Mouse (Mus musculus): ENCODE measurements at regions not wholly inside any gene's neighbourhood (a gene's known extent, or its start where the extent isn't known, plus 50 kb on each side); places are given as distances from the start of the nearest gene placed in this dataset.
"Not testable (repeated sequence)": the region's sequence is repeated elsewhere in the genome, so short reads cannot be mapped to it uniquely, and the experiment has no call there.

DNA sequence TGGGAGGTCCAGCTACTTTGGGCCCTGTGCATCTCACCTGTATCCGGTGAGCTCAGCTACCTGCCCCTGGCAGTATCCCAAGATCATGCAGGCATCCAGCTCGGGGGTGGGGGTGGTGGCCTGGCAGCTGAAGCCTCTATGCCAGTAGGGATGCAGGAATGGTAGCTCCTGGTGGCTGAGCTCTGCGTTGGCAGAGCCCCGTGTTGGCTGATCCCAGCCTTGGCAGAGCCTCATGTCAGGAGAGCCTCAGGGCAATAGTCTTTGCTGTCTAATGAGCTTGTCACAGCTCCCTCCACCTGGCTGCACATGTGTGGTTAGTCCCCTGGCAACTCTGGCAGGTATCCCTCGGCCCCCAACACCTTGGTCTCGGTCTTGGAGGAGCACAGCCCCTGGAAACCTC, 153.6 kb downstream of the Kif26a start:
- no peaks in the 10 kb centered on the region for H3K9me3 ChIP-seq (replicated peaks)
- 56% methylated on average over 6 of the region's 6 CpGs for WGBS
- peaks cover 31% of the 10 kb centered on the region for H3K4me1 ChIP-seq
- peak overlapping the region; percentile 31; the same call in 1 of the 2 replicates for H3K27ac ChIP-seq
- no peak overlapping the region for H3K4me3 ChIP-seq
- peak; percentile 53; the same call in 1 of the 2 replicates for ATAC-seq
- H3K36me3 ChIP-seq (ENCODE audit: poor library complexity, severe bottlenecking): no peaks in the 10 kb centered on the region
- peaks cover 8% of the 10 kb centered on the region for H3K27me3 ChIP-seq
- H3K9ac ChIP-seq: no peak overlapping the region
- no peak overlapping the region for H3K4me2 ChIP-seq

DNA sequence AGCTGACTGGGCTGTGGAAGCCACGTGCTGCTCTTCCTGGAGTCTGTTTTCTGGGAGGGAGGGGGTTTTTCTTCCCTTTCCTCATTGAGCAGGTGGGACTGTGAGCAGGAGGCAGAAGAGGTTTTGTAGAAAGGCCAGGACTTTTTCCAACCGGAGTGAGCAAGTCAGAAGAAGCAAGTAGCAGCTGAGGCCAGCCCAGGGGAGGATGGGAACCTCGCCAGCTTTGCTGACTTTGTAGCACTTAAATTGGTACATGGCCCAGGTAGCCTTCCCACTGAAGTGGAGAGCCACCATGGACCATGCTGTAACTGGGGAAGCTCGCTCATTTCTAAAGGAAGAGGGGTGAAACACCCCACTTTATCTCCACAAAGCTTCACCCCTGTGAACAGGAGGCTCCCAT, 154.1 kb downstream of the Kif26a start:
- ATAC-seq: no peak
- no peak overlapping the region for H3K4me2 ChIP-seq
- no peaks in the 10 kb centered on the region for H3K9me3 ChIP-seq (replicated peaks)
- H3K4me3 ChIP-seq: no peak overlapping the region
- H3K9ac ChIP-seq: no peak overlapping the region
- peaks cover 8% of the 10 kb centered on the region for H3K27me3 ChIP-seq
- no peaks in the 10 kb centered on the region for H3K36me3 ChIP-seq (ENCODE audit: poor library complexity, severe bottlenecking)
- H3K27ac ChIP-seq: no peak overlapping the region
- H3K4me1 ChIP-seq: peaks cover 31% of the 10 kb centered on the region
- WGBS: 78% methylated on average over 4 of the region's 4 CpGs

DNA sequence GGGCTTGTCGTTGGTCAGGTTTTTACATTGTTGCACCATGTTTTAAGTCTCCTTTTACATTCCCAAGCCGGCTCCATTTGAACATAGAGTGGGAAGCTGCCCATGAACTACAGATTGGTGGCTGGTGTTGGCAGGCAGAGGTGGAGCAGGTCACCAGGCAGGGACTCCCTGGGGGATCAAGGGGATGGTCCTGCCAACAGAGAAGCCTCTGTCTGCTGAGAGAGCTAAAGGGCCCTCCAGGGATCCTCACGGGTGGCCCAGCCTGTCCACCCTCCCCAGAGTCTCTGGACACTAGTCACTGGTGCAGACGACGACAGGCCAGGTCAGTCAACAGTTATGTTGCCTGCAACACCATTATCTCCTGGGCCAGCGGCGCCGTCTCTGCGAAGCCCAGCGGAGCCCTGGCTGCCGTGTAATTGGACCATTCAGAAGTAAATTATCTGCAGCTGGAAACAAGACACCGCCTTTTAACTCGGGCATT, 155.4 kb downstream of the Kif26a start:
- WGBS: 17% methylated on average over 13 of the region's 13 CpGs
- Histone ChIP-seq H3K9ac (no peak overlapping the region), H3K9me3 (replicated peaks) (no peaks in the 10 kb centered on the region), H3K4me1 (peaks cover 35% of the 10 kb centered on the region), H3K36me3 (ENCODE audit: poor library complexity, severe bottlenecking) (no peaks in the 10 kb centered on the region), H3K27ac (no peak overlapping the region), H3K27me3 (peaks cover 8% of the 10 kb centered on the region), H3K4me3 (no peak overlapping the region), H3K4me2 (no peak overlapping the region)
- ATAC-seq: no peak

DNA sequence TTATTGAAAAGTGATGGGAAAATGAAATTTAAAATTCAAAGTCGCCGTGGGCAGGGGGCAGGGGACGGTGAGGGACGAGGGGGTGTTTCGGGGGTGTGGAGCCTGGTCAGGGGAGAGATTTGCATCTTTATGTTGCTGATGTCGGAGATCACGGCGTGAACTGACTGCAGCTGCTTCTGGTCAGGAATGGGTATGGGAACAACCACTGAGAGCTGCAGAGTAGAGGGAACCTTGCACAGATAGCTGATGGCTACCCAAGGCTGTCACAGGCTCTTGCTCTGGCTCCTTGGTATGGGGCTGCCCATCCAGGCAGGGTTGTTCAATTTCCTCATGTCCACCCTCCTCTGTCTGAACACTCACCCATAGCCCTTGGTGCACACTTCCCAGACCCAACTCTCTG, 155.9 kb downstream of the Kif26a start:
- Histone ChIP-seq H3K4me1 (peaks cover 36% of the 10 kb centered on the region), H3K9ac (no peak overlapping the region), H3K4me2 (no peak overlapping the region), H3K9me3 (replicated peaks) (no peaks in the 10 kb centered on the region), H3K4me3 (no peak overlapping the region), H3K27ac (no peak overlapping the region), H3K27me3 (peaks cover 8% of the 10 kb centered on the region), H3K36me3 (ENCODE audit: poor library complexity, severe bottlenecking) (no peaks in the 10 kb centered on the region)
- no peak for ATAC-seq
- WGBS: 25% methylated on average over 8 of the region's 8 CpGs

DNA sequence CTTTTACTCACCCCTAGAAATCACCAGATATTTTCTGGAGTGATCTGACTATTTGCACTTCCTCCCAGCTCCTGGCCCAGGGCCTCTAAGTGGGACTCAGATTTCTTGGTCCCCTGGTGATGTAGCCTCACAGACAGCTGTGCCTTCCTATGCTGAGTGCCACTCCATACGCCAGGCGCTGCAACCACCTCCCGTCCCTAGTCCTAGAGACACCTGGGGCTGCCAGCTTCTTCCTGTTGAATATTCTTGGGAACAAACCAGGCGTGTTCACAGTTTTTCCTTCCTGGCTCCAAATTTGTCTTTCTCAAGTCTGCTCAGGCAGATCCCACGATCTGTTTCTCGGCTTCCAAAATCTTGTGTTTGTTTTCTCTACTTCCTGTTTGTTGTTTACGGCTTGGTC, 160.2 kb downstream of the Kif26a start:
- Histone ChIP-seq H3K27ac (no peak overlapping the region), H3K9me3 (replicated peaks) (no peaks in the 10 kb centered on the region), H3K36me3 (ENCODE audit: poor library complexity, severe bottlenecking) (no peaks in the 10 kb centered on the region), H3K4me1 (peaks cover 29% of the 10 kb centered on the region), H3K4me2 (no peak overlapping the region), H3K4me3 (no peak overlapping the region), H3K27me3 (no peaks in the 10 kb centered on the region; the same call in 1 of the 2 replicates), H3K9ac (no peak overlapping the region)
- 69% methylated on average over 7 of the region's 7 CpGs for WGBS
- ATAC-seq: no peak

DNA sequence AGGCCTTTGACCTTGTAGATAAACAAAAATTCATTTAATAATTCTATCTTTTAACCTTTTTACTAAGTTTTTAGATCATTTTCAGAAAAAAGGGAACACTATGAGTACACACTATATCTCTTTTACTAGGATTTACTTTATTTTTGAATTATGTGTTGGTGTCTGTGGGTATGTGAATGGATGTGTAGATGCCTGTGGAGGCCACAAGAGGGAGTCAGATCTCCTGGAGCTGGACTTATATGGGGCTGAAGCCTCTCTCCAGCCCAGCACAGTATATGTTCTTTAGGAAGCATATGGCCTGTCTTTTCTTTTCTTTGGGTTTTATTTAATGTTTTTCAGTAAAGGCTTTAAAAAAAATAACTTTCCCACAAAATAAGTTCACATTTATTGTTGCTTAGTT, 162.0 kb downstream of the Kif26a start:
- Histone ChIP-seq H3K4me2 (no peak overlapping the region), H3K9ac (no peak overlapping the region), H3K9me3 (replicated peaks) (no peaks in the 10 kb centered on the region), H3K4me3 (no peak overlapping the region), H3K36me3 (ENCODE audit: poor library complexity, severe bottlenecking) (no peaks in the 10 kb centered on the region), H3K27me3 (no peaks in the 10 kb centered on the region), H3K4me1 (peaks cover 22% of the 10 kb centered on the region), H3K27ac (no peak overlapping the region)
- ATAC-seq: no peak

DNA sequence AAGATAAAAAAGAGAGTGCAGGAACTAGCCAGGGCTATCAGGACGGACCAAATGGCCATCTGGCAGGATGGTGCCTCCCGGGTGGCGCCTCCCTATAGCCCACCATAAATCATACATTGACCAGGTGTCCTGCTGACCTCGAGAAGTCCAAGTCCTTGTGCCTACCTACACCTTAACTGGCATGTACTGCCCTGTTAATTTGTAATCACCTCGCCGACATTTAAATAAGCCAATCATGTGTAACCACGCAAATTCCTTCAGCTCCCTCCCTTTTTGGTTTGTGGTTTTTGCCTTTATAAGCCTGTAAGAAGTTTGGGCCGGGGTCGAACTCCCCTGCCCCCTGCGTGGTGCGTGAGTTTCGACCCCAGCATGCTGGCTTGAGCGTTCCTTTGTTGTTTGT, 163.1 kb downstream of the Kif26a start:
- H3K27me3 ChIP-seq; H3K4me2 ChIP-seq; H3K27ac ChIP-seq; H3K4me3 ChIP-seq; H3K9me3 ChIP-seq (replicated peaks); H3K9ac ChIP-seq; ATAC-seq; H3K36me3 ChIP-seq (ENCODE audit: poor library complexity, severe bottlenecking): not testable (repeated sequence)
- H3K4me1 ChIP-seq: peaks cover 22% of the 10 kb centered on the region
- 96% methylated on average over 13 of the region's 13 CpGs for WGBS

DNA sequence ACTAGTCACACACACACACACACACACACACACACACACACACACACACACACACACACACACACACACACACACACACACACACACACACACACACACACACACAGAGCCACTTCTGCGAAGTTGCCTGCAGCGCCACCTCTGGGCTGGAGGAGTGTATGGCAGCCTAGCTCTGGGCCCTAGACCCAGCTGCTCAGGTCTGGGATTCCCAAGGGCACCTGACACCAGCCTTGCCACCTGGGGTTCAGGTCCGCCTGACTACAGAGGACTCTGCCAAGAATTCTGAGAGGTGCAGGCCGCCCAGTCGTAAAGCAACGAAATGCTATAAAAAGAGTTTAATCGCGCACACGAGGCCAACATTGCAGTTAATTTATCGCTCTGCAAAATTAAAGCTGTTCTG, 163.8 kb downstream of the Kif26a start:
- no peak for ATAC-seq
- Histone ChIP-seq H3K4me2 (no peak overlapping the region), H3K27me3 (no peaks in the 10 kb centered on the region), H3K9me3 (replicated peaks) (no peaks in the 10 kb centered on the region), H3K36me3 (ENCODE audit: poor library complexity, severe bottlenecking) (no peaks in the 10 kb centered on the region), H3K4me1 (peaks cover 22% of the 10 kb centered on the region), H3K27ac (no peak overlapping the region), H3K4me3 (no peak overlapping the region), H3K9ac (no peak overlapping the region)
- WGBS: 90% methylated on average over 10 of the region's 10 CpGs

DNA sequence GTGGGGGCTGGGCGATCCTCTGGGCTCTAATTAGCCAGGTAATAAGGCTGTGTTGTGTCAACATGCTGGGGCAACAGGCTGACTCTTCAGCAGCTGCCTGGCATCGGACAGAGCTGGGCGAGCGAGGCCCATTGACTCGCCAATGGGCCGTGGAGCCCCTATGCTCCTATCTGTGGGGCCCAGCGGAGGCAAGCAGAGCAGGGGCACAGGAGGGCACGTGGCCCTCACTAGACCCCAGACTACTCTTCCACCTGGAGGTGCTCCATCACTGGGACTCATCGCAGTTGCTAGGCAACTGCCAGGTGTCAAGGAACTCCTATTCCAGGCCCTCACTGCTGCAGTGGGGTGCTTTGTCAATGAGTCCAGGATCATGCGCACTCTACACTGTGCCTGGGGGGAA, 164.7 kb downstream of the Kif26a start:
- Histone ChIP-seq H3K27ac (no peak overlapping the region), H3K4me1 (peaks cover 22% of the 10 kb centered on the region), H3K36me3 (ENCODE audit: poor library complexity, severe bottlenecking) (no peaks in the 10 kb centered on the region), H3K4me3 (no peak overlapping the region), H3K4me2 (no peak overlapping the region), H3K9me3 (replicated peaks) (no peaks in the 10 kb centered on the region; the same call in 1 of the 2 replicates), H3K27me3 (no peaks in the 10 kb centered on the region), H3K9ac (no peak overlapping the region)
- 68% methylated on average over 10 of the region's 10 CpGs for WGBS
- ATAC-seq: peak; percentile 38; the same call in 1 of the 2 replicates

DNA sequence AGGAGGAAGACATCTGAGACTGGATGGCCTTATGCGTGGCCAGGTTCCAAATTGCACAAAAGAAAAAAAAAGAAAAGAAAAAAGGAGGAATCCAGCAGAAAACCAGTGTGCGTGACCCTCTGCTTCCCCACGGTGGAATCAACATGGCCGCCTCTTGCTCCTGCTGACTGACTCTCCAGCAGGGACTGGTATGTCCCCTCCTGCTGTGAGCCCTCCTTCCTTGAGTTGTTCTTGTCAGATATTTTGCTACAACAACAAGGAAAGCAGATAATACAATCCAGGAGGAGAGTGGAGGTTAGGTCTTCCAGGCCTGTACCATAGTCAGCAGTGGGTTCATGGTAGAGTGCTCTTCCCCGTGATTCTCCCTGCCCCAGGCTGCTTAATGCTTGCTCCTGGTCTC, 168.8 kb downstream of the Kif26a start:
- no peaks in the 10 kb centered on the region for H3K27me3 ChIP-seq
- no peak overlapping the region for H3K9ac ChIP-seq
- no peak overlapping the region for H3K27ac ChIP-seq
- 74% methylated on average over 5 of the region's 5 CpGs for WGBS
- no peaks in the 10 kb centered on the region for H3K36me3 ChIP-seq (ENCODE audit: poor library complexity, severe bottlenecking)
- peaks cover 17% of the 10 kb centered on the region for H3K4me1 ChIP-seq
- ATAC-seq: no peak
- no peak overlapping the region for H3K4me3 ChIP-seq
- no peaks in the 10 kb centered on the region; the same call in 1 of the 2 replicates for H3K9me3 ChIP-seq (replicated peaks)
- no peak overlapping the region for H3K4me2 ChIP-seq

DNA sequence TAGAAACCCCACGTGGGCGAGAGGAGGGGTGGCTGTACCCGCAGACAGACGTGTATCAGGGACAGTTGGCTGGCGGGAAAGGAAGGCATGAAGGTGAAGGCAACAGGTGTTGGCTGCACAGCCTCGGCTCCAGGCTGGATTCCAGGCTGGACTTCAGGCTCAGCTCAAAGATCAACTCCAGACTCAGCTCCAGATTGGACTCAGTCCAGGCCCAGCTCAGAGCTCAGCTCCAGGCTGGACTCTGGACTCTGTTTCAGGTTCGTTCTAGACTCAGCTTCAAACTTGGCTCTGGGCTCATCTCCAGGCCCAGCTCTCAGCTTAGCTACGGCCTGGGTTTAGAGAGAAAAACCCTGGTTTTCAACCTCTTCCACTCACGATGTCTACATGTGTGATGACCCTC, 171.2 kb downstream of the Kif26a start:
- 93% methylated on average over 9 of the region's 9 CpGs for WGBS
- no peak overlapping the region for H3K4me2 ChIP-seq
- no peak for ATAC-seq

DNA sequence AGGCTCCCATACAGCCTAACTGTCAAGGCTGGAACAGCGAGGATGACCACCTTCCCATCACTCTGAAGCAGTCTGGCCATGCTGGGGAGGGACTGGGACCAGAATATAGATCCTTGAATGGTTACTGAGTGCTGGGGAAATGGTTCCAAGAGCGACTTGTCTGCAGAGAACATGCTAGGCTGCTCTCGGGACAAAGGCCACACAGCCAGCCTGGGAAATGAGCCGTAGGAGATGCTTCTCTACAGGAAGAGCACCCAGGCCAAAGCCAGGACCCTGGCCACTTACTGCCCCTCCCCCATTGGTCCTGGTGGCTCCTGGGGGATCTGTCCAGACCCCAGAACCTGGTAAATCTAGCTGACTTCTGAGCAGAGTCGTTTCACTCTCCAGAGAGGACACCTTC, 170.8 kb upstream of the A530016L24Rik start:
- ATAC-seq: no peak
- Histone ChIP-seq H3K27me3 (no peaks in the 10 kb centered on the region), H3K4me2 (no peak overlapping the region), H3K4me1 (no peaks in the 10 kb centered on the region), H3K9ac (no peak overlapping the region), H3K27ac (no peak overlapping the region), H3K36me3 (ENCODE audit: poor library complexity, severe bottlenecking) (no peaks in the 10 kb centered on the region), H3K4me3 (no peak overlapping the region), H3K9me3 (replicated peaks) (no peaks in the 10 kb centered on the region; the same call in 1 of the 2 replicates)
- WGBS: 80% methylated on average over 5 of the region's 5 CpGs

More for the DNA sequence above, 171.2 kb downstream of the Kif26a start:
- Histone ChIP-seq H3K27me3 (no peaks in the 10 kb centered on the region), H3K4me3 (no peak overlapping the region), H3K27ac (no peak overlapping the region), H3K9me3 (replicated peaks) (no peaks in the 10 kb centered on the region; the same call in 1 of the 2 replicates), H3K4me1 (no peaks in the 10 kb centered on the region), H3K9ac (no peak overlapping the region), H3K36me3 (ENCODE audit: poor library complexity, severe bottlenecking) (no peaks in the 10 kb centered on the region)

DNA sequence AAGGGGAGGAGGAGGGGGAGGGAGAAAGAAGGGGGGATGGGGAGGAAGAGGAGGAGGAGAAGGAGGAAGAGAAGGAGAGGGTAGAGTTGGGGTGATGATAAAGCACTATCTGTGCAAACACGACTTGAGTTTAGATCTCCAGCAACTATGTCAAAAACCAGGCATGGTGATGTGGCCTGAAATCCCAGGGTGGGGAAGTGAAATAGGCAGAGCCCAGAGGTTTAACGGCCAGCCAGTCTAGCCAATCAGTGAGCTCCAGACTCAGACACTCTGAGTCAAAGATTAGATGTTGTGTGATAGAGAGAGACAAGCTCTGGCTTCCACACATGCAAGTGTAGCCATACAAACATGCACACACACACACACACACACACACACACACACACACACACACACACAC, 167.1 kb upstream of the A530016L24Rik start:
- no peak overlapping the region for H3K4me3 ChIP-seq
- no peaks in the 10 kb centered on the region for H3K36me3 ChIP-seq (ENCODE audit: poor library complexity, severe bottlenecking)
- peaks cover 5% of the 10 kb centered on the region; the same call in 1 of the 2 replicates for H3K4me1 ChIP-seq
- no peak overlapping the region for H3K4me2 ChIP-seq
- no peaks in the 10 kb centered on the region for H3K27me3 ChIP-seq
- no peak overlapping the region for H3K27ac ChIP-seq
- no peak overlapping the region for H3K9ac ChIP-seq
- H3K9me3 ChIP-seq (replicated peaks): no peaks in the 10 kb centered on the region
- 66% methylated on average over 2 of the region's 2 CpGs for WGBS
- no peak for ATAC-seq

All from forebrain, embryonic 13.5 days (tissue).